Comparison of ENCODE assay signal across 15 mouse cellular contexts in the genomic region with DNA sequence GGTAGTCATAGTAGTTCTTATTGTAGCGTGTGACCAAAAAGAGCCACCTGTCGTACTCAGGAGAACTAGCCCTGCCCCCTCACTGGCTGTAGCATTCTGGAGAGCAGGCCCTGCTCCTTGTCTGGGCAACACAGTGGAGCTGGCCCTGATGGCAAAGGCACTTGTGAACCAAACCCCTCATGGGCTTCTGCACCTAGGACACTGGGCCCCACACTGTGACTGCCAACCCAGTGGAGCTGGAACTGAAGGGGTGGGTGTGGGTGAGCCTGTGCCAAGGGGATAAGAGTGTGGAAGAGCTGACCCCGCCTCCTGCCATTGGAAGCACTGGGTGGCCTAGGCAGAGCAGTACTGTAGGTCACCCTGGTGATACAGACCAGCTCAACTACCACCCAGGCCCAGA.
DNase-seq lines count a peak whose midpoint lies in the region; ATAC-seq and TF ChIP-seq lines count a peak whose summit lies in the region.
"Had no signal": no experiment of that assay in that cellular context is flagged by ENCODE, and none has a peak within 500 bp of the region (broad histone marks: within the 10 kb centered on the region; RNA-seq: fewer than 3 reads in every experiment).

No protein-coding gene starts in this region.

- H3K4me3 ChIP-seq in heart, embryonic 13.5 days, result no peak overlapping the region
- H3K4me3 ChIP-seq in lung, postnatal 0 days (ENCODE audit: low read depth, low read length), result no peak overlapping the region
- no peak overlapping the region for H3K4me3 ChIP-seq in forebrain, postnatal 0 days (ENCODE audit: low read depth, low read length)
- no peak overlapping the region for H3K4me3 ChIP-seq in stomach, embryonic 14.5 days (ENCODE audit: low read depth, low read length)
- no peak overlapping the region for H3K4me3 ChIP-seq in kidney, adult 2 months (ENCODE audit: insufficient read depth, low read depth, low read length)
- H3K4me3 ChIP-seq: megakaryocyte, embryonic 14.5 days; neural tube, embryonic 13.5 days had no signal

- H3K36me3 ChIP-seq in heart, embryonic 13.5 days, result no peaks in the 10 kb centered on the region
- no peaks in the 10 kb centered on the region for H3K36me3 ChIP-seq in lung, postnatal 0 days (ENCODE audit: insufficient read depth, low read length)
- no peaks in the 10 kb centered on the region for H3K36me3 ChIP-seq in forebrain, postnatal 0 days (ENCODE audit: insufficient read depth)
- H3K36me3 ChIP-seq in stomach, embryonic 14.5 days (ENCODE audit: control insufficient read depth, insufficient read depth, low read length), result no peaks in the 10 kb centered on the region
- H3K36me3 ChIP-seq in kidney, adult 2 months (ENCODE audit: control insufficient read depth, insufficient read depth, low read length), result no peaks in the 10 kb centered on the region
- H3K36me3 ChIP-seq: neural tube, embryonic 13.5 days had no signal

- H3K9me3 ChIP-seq in heart, embryonic 13.5 days, result no peaks in the 10 kb centered on the region
- no peaks in the 10 kb centered on the region for H3K9me3 ChIP-seq in lung, postnatal 0 days (ENCODE audit: low read length)
- no peaks in the 10 kb centered on the region for H3K9me3 ChIP-seq in forebrain, postnatal 0 days (ENCODE audit: low read length)
- H3K9me3 ChIP-seq in stomach, embryonic 14.5 days (ENCODE audit: control insufficient read depth, low read depth, low read length), result no peaks in the 10 kb centered on the region
- H3K9me3 ChIP-seq: megakaryocyte, embryonic 14.5 days; neural tube, embryonic 13.5 days had no signal

- no peak for ATAC-seq in heart, embryonic 13.5 days (ENCODE audit: extremely low read depth, insufficient number of reproducible peaks, low FRiP score, low TSS enrichment)
- peak; percentile 48 for ATAC-seq in lung, postnatal 0 days
- peak; percentile 66 for ATAC-seq in forebrain, postnatal 0 days
- peak; percentile 58 for ATAC-seq in stomach, embryonic 14.5 days (ENCODE audit: insufficient number of reproducible peaks, insufficient read depth, low FRiP score, low read depth)
- ATAC-seq: intestine, postnatal 0 days had no signal

- no peak for TF ChIP-seq CTCF in lung, postnatal 0 days (IDR thresholded peaks at IDR 0.05)
- TF ChIP-seq CTCF in forebrain, postnatal 0 days (IDR thresholded peaks at IDR 0.05; ENCODE audit: low read depth), result no peak
- no peak for TF ChIP-seq CTCF in kidney, adult 2 months (conservative IDR thresholded peaks at IDR 0.05; ENCODE audit: insufficient read depth, insufficient read length, low read depth, low read length)

- H3K9ac ChIP-seq in heart, embryonic 13.5 days, result no peak overlapping the region
- no peak overlapping the region for H3K9ac ChIP-seq in lung, postnatal 0 days (replicated peaks; ENCODE audit: low read depth)
- H3K9ac ChIP-seq in forebrain, postnatal 0 days, result no peak overlapping the region
- H3K9ac ChIP-seq in stomach, embryonic 14.5 days (replicated peaks; ENCODE audit: low read depth, low read length), result no peak overlapping the region
- H3K9ac ChIP-seq: neural tube, embryonic 13.5 days had no signal

- H3K4me1 ChIP-seq in heart, embryonic 13.5 days, result peaks cover 8% of the 10 kb centered on the region
- H3K4me1 ChIP-seq in lung, postnatal 0 days (ENCODE audit: insufficient read depth, low read depth, low read length), result peaks cover 5% of the 10 kb centered on the region; the same call in 1 of the 2 replicates
- peaks cover 7% of the 10 kb centered on the region; the same call in 1 of the 2 replicates for H3K4me1 ChIP-seq in forebrain, postnatal 0 days (ENCODE audit: insufficient read depth)
- no peaks in the 10 kb centered on the region for H3K4me1 ChIP-seq in stomach, embryonic 14.5 days (ENCODE audit: control insufficient read depth, insufficient read depth, low read length)
- no peaks in the 10 kb centered on the region for H3K4me1 ChIP-seq in kidney, adult 2 months (ENCODE audit: control insufficient read depth, insufficient read depth, low read length)
- H3K4me1 ChIP-seq: megakaryocyte, embryonic 14.5 days had no signal

- H3K4me2 ChIP-seq in heart, embryonic 13.5 days, result no peak overlapping the region
- H3K4me2 ChIP-seq in lung, postnatal 0 days (replicated peaks; ENCODE audit: low read depth, low read length), result no peak overlapping the region
- H3K4me2 ChIP-seq in forebrain, postnatal 0 days (ENCODE audit: low read depth), result no peak overlapping the region
- H3K4me2 ChIP-seq in stomach, embryonic 14.5 days (replicated peaks; ENCODE audit: low read depth, low read length), result no peak overlapping the region
- H3K4me2 ChIP-seq: liver, embryonic 11.5 days; neural tube, embryonic 13.5 days had no signal

- TF ChIP-seq EP300 in lung, postnatal 0 days (IDR thresholded peaks at IDR 0.05), result no peak

- H3K27ac ChIP-seq in heart, embryonic 13.5 days (replicated peaks), result peak overlapping the region; percentile 48
- no peak overlapping the region for H3K27ac ChIP-seq in lung, postnatal 0 days (ENCODE audit: low read length)
- no peak overlapping the region for H3K27ac ChIP-seq in forebrain, postnatal 0 days (ENCODE audit: low read depth, low read length)
- peak overlapping the region; percentile 55; the same call in 1 of the 2 replicates for H3K27ac ChIP-seq in stomach, embryonic 14.5 days (ENCODE audit: low read length)
- H3K27ac ChIP-seq in kidney, adult 2 months (ENCODE audit: insufficient read depth, low read depth, low read length), result no peak overlapping the region
- H3K27ac ChIP-seq: neural tube, embryonic 13.5 days had no signal

- peaks cover 32% of the 10 kb centered on the region for H3K27me3 ChIP-seq in heart, embryonic 13.5 days (replicated peaks)
- H3K27me3 ChIP-seq in lung, postnatal 0 days (replicated peaks; ENCODE audit: insufficient read depth, low read length), result no peaks in the 10 kb centered on the region
- H3K27me3 ChIP-seq in forebrain, postnatal 0 days (ENCODE audit: insufficient read depth, low read length), result no peaks in the 10 kb centered on the region
- no peaks in the 10 kb centered on the region for H3K27me3 ChIP-seq in stomach, embryonic 14.5 days (ENCODE audit: control insufficient read depth, insufficient read depth, low read length)
- no peaks in the 10 kb centered on the region for H3K27me3 ChIP-seq in kidney, adult 2 months (replicated peaks; ENCODE audit: control insufficient read depth, insufficient read depth, low read length)
- H3K27me3 ChIP-seq: megakaryocyte, embryonic 14.5 days; neural tube, embryonic 13.5 days had no signal

- intact Hi-C loops in heart, postnatal 14 days (cut with DNase I), result no loop called here

- TF ChIP-seq POLR2A in kidney, adult 2 months (IDR thresholded peaks at IDR 0.05; ENCODE audit: low read depth, low read length), result no peak

- DNase-seq in heart, postnatal 14 days, result no peak
- DNase-seq in lung, postnatal 0 days (ENCODE audit: low spot score), result no peak
- no peak for DNase-seq in lung, adult 18-20 months
- no peak for DNase-seq in forebrain, postnatal 0 days
- DNase-seq in embryo, embryonic 10.5 days (ENCODE audit: low spot score), result no peak
- DNase-seq in kidney, adult 2 months, result no peak
- DNase-seq: adrenal gland, postnatal 10 days; gastrocnemius, postnatal 10 days; thymus, postnatal 14 days had no signal

- 77% methylated on average over 3 of the region's 3 CpGs for WGBS in heart, embryonic 13.5 days
- 48% methylated on average over 3 of the region's 3 CpGs for whole genome bisulfite sequencing in lung, postnatal 0 days
- WGBS in forebrain, postnatal 0 days, result 39% methylated on average over 3 of the region's 3 CpGs
- WGBS in stomach, embryonic 14.5 days, result 81% methylated on average over 3 of the region's 3 CpGs
- WGBS in kidney, adult 2 months, result 85% methylated on average over 3 of the region's 3 CpGs

Comparison
In these comparisons a context has a peak if more than half of its experiments do, and no peak if none do; other contexts are left out.
1. H3K27ac ChIP-seq: peak in heart, embryonic 13.5 days (single experiment) and stomach, embryonic 14.5 days (single experiment); none in lung, postnatal 0 days (single experiment), forebrain, postnatal 0 days (single experiment) and kidney, adult 2 months (single experiment).